Mouse (Mus musculus) CH12.LX (cell line): ENCODE results near the gene Lmbrd1.

Source experiments
- BHLHE40 ChIP-seq: IDR thresholded peaks from 2 replicates; pipeline ENCODE4 v1.6.1; 2011; ENCODE audit warnings: mild to moderate bottlenecking, low read depth, low read length, improper control_type of control experiment
- CTCF ChIP-seq, 2 experiments: IDR thresholded peaks in 1 of 2; conservative IDR thresholded peaks in 1 of 2; 2 replicates each; pipeline ENCODE4 v1.5.1; 2011 to 2012; ENCODE audit warnings: low read depth in 2 of 2, low read length in 2 of 2, improper control_type of control experiment in 1 of 2, inconsistent platforms in 1 of 2, mild to moderate bottlenecking in 1 of 2, moderate library complexity in 1 of 2
- E2F4 ChIP-seq: IDR thresholded peaks from 2 replicates; pipeline ENCODE4 v1.6.1; 2011; ENCODE audit warnings: low read depth, low read length, improper control_type of control experiment; ENCODE audit not compliant: insufficient replicate concordance
- EP300 ChIP-seq: IDR thresholded peaks from 2 replicates; pipeline ENCODE4 v1.6.1; 2011; ENCODE audit warnings: low read length, improper control_type of control experiment
- KAT2A ChIP-seq: IDR thresholded peaks from 2 replicates; pipeline ENCODE4 v1.6.1; 2012; ENCODE audit warnings: low read length, improper control_type of control experiment, inconsistent platforms; ENCODE audit not compliant: insufficient replicate concordance
- POLR2A ChIP-seq: IDR thresholded peaks from 2 replicates; pipeline ENCODE4 v1.6.1; 2011; ENCODE audit warnings: low read depth, mild to moderate bottlenecking, improper control_type of control experiment, low read length
- UBTF ChIP-seq: IDR thresholded peaks from 2 replicates; pipeline ENCODE4 v1.6.1; 2012; ENCODE audit warnings: low read depth, mild to moderate bottlenecking, inconsistent platforms, low read length, improper control_type of control experiment, moderate library complexity

DNA sequence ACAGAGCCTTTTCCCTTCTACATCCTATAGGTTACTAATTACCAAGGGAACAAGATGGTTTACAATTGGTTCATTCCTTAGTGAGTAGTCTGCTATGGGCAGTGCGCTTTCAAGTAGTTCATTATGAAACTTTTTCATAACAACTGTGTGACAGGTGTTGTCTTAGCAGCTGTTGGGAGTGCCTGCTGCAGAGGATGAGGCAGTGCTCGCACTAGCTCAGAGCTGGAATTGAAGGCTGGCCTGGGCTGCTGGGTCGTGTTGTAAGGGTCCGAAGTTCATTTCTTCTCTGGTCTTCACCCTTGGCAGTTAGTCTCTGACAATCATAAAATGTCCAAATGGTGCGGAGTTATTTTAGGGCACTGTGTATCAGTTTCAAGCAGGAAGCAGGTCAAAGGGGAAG, 21.8 kb downstream of the Lmbrd1 start:
- TF ChIP-seq UBTF (no peak), CTCF (conservative IDR thresholded peaks at IDR 0.05 in 1 of 2, IDR thresholded peaks at IDR 0.05 in 1 of 2; ENCODE audit: low read depth in 2 of 2, low read length in 2 of 2) (no peak), BHLHE40 (no peak), E2F4 (no peak), POLR2A (no peak), EP300 (no peak), KAT2A (no peak)
